ENCODE assay signal across 13 mouse cellular contexts in the genomic region with DNA sequence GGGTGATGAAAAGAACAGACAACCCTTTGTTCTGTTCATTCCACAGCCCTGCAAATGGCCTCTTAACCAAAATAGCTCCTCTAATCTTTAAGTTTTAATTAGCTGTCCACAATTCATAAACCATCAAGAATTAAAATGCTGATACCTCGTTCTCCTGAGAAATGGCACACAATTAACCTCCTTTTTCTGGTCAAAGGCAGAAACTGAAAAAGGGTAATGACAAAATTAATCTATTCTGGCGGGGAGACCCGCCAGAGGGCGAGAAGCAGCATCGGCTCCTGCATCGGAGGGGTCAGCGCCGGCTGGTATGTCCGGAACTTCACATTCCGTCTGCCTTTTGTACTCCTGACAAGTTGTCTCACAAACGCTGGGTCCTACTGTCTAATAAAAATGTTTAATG. TPM values are rescaled to one million over a fixed set of nuclear protein-coding genes. Genes with fewer than 3 reads are reported as not detected.
A peak's percentile ranks its signal among the peaks of the same experiment; 100 is the strongest.
DNase-seq lines count a peak whose midpoint lies in the region; ATAC-seq and TF ChIP-seq lines count a peak whose summit lies in the region.
"Had no signal": no experiment of that assay in that cellular context is flagged by ENCODE, and none has a peak within 500 bp of the region (broad histone marks: within the 10 kb centered on the region; RNA-seq: fewer than 3 reads in every experiment).

No protein-coding gene starts in this region.

- H3K4me2 ChIP-seq in forebrain, embryonic 13.5 days = peak overlapping the region; percentile 35; the same call in 1 of the 2 replicates
- no peak overlapping the region for H3K4me2 ChIP-seq in forebrain, embryonic 16.5 days (ENCODE audit: low read length)
- H3K4me2 ChIP-seq in intestine, embryonic 14.5 days (ENCODE audit: low read length) = 0 out of 2 replicates have a peak overlapping the region, but pooled peaks have one; percentile 24
- H3K4me2 ChIP-seq in intestine, postnatal 0 days (replicated peaks; ENCODE audit: low read depth) = no peak overlapping the region
- H3K4me2 ChIP-seq in hindbrain, postnatal 0 days (ENCODE audit: low read depth, low read length) = no peak overlapping the region
- H3K4me2 ChIP-seq: embryonic facial prominence, embryonic 15.5 days had no signal

- no peak overlapping the region for H3K9ac ChIP-seq in forebrain, embryonic 13.5 days
- H3K9ac ChIP-seq in forebrain, embryonic 16.5 days (replicated peaks; ENCODE audit: low read depth, low read length) = no peak overlapping the region
- no peak overlapping the region for H3K9ac ChIP-seq in intestine, embryonic 14.5 days (ENCODE audit: low read length)
- no peak overlapping the region for H3K9ac ChIP-seq in intestine, postnatal 0 days (ENCODE audit: low read depth, low read length)
- no peak overlapping the region for H3K9ac ChIP-seq in hindbrain, postnatal 0 days (replicated peaks; ENCODE audit: low read length)
- H3K9ac ChIP-seq: embryonic facial prominence, embryonic 15.5 days had no signal

- 8% methylated on average over 11 of the region's 11 CpGs for WGBS in forebrain, embryonic 13.5 days
- WGBS in forebrain, embryonic 16.5 days = 4% methylated on average over 11 of the region's 11 CpGs
- 30% methylated on average over 11 of the region's 11 CpGs for WGBS in intestine, embryonic 14.5 days
- 57% methylated on average over 11 of the region's 11 CpGs for WGBS in intestine, postnatal 0 days
- 24% methylated on average over 11 of the region's 11 CpGs for WGBS in hindbrain, postnatal 0 days

- H3K9me3 ChIP-seq in forebrain, embryonic 13.5 days (replicated peaks) = no peaks in the 10 kb centered on the region
- no peaks in the 10 kb centered on the region for H3K9me3 ChIP-seq in forebrain, embryonic 16.5 days (ENCODE audit: control insufficient read depth, low read length)
- no peaks in the 10 kb centered on the region for H3K9me3 ChIP-seq in intestine, embryonic 14.5 days (ENCODE audit: control insufficient read depth, low read length)
- no peaks in the 10 kb centered on the region for H3K9me3 ChIP-seq in intestine, postnatal 0 days (ENCODE audit: control insufficient read depth)
- no peaks in the 10 kb centered on the region for H3K9me3 ChIP-seq in hindbrain, postnatal 0 days (ENCODE audit: low read length)
- H3K9me3 ChIP-seq: embryonic facial prominence, embryonic 15.5 days had no signal

- no peak for DNase-seq in intestine, embryonic 14.5 days (ENCODE audit: low spot score)
- peak; percentile 45 for DNase-seq in brain, embryonic 14.5 days (ENCODE audit: low read depth)
- peak; percentile 23 for DNase-seq in hindbrain, postnatal 0 days (ENCODE audit: low spot score)
- DNase-seq in spleen, adult 12 weeks (ENCODE audit: low spot score) = no peak
- DNase-seq: cerebellum, adult 2 months; kidney, postnatal 25 days; liver; lung, postnatal 36 days had no signal

- TF ChIP-seq CTCF in intestine, postnatal 0 days (IDR thresholded peaks at IDR 0.05; ENCODE audit: low read depth) = no peak
- TF ChIP-seq CTCF in brain, embryonic 14.5 days (IDR thresholded peaks at IDR 0.05; ENCODE audit: borderline replicate concordance, extremely low read depth, insufficient read depth, insufficient read length) = no peak
- no peak for TF ChIP-seq CTCF in hindbrain, postnatal 0 days (IDR thresholded peaks at IDR 0.05; ENCODE audit: low read depth)

- H3K27me3 ChIP-seq in forebrain, embryonic 13.5 days = peaks cover 6% of the 10 kb centered on the region
- no peaks in the 10 kb centered on the region for H3K27me3 ChIP-seq in forebrain, embryonic 16.5 days (replicated peaks; ENCODE audit: control insufficient read depth, insufficient read depth, low read length)
- H3K27me3 ChIP-seq in intestine, embryonic 14.5 days (replicated peaks; ENCODE audit: control insufficient read depth, insufficient read depth, low read length) = no peaks in the 10 kb centered on the region
- H3K27me3 ChIP-seq in intestine, postnatal 0 days (replicated peaks; ENCODE audit: control insufficient read depth, insufficient read depth, low read length) = no peaks in the 10 kb centered on the region
- H3K27me3 ChIP-seq in hindbrain, postnatal 0 days (ENCODE audit: insufficient read depth, low read length) = no peaks in the 10 kb centered on the region
- H3K27me3 ChIP-seq: embryonic facial prominence, embryonic 15.5 days had no signal

- H3K4me3 ChIP-seq in forebrain, embryonic 13.5 days = no peak overlapping the region
- H3K4me3 ChIP-seq in forebrain, embryonic 16.5 days (replicated peaks; ENCODE audit: low read length) = no peak overlapping the region
- H3K4me3 ChIP-seq in intestine, embryonic 14.5 days (ENCODE audit: low read depth, low read length) = no peak overlapping the region
- no peak overlapping the region for H3K4me3 ChIP-seq in intestine, postnatal 0 days (ENCODE audit: low read depth, low read length)
- H3K4me3 ChIP-seq in hindbrain, postnatal 0 days (ENCODE audit: low read length) = no peak overlapping the region
- H3K4me3 ChIP-seq: embryonic facial prominence, embryonic 15.5 days had no signal

- no peak for ATAC-seq in forebrain, embryonic 13.5 days
- no peak for ATAC-seq in forebrain, embryonic 16.5 days
- ATAC-seq in intestine, embryonic 14.5 days (replicated peaks; ENCODE audit: low FRiP score, low TSS enrichment, low read depth) = no peak
- ATAC-seq in intestine, postnatal 0 days = no peak
- no peak for ATAC-seq in hindbrain, postnatal 0 days
- ATAC-seq in cerebellum, adult (ENCODE audit: insufficient number of reproducible peaks, low FRiP score, low TSS enrichment) = no peak

- H3K4me1 ChIP-seq in forebrain, embryonic 13.5 days = peaks cover 15% of the 10 kb centered on the region
- no peaks in the 10 kb centered on the region for H3K4me1 ChIP-seq in forebrain, embryonic 16.5 days (replicated peaks; ENCODE audit: control insufficient read depth, insufficient read depth, low read length)
- no peaks in the 10 kb centered on the region; the same call in 1 of the 2 replicates for H3K4me1 ChIP-seq in intestine, embryonic 14.5 days (replicated peaks; ENCODE audit: control insufficient read depth, insufficient read depth, low read length)
- no peaks in the 10 kb centered on the region for H3K4me1 ChIP-seq in intestine, postnatal 0 days (replicated peaks; ENCODE audit: control insufficient read depth, insufficient read depth, low read length)
- H3K4me1 ChIP-seq in hindbrain, postnatal 0 days (ENCODE audit: insufficient read depth, low read length) = no peaks in the 10 kb centered on the region
- H3K4me1 ChIP-seq: embryonic facial prominence, embryonic 15.5 days had no signal

- no peaks in the 10 kb centered on the region for H3K36me3 ChIP-seq in forebrain, embryonic 13.5 days (ENCODE audit: poor library complexity, severe bottlenecking)
- no peaks in the 10 kb centered on the region for H3K36me3 ChIP-seq in forebrain, embryonic 16.5 days (ENCODE audit: control insufficient read depth, insufficient read depth)
- H3K36me3 ChIP-seq in intestine, embryonic 14.5 days (ENCODE audit: control insufficient read depth, insufficient read depth, low read length) = no peaks in the 10 kb centered on the region
- no peaks in the 10 kb centered on the region for H3K36me3 ChIP-seq in intestine, postnatal 0 days (ENCODE audit: control insufficient read depth, insufficient read depth)
- H3K36me3 ChIP-seq in hindbrain, postnatal 0 days (ENCODE audit: insufficient read depth, low read length) = no peaks in the 10 kb centered on the region
- H3K36me3 ChIP-seq: embryonic facial prominence, embryonic 15.5 days had no signal

- no peak overlapping the region for H3K27ac ChIP-seq in forebrain, embryonic 13.5 days
- no peak overlapping the region for H3K27ac ChIP-seq in forebrain, embryonic 16.5 days (ENCODE audit: low read length)
- H3K27ac ChIP-seq in intestine, embryonic 14.5 days (ENCODE audit: low read depth) = no peak overlapping the region
- no peak overlapping the region for H3K27ac ChIP-seq in intestine, postnatal 0 days (ENCODE audit: low read depth, low read length)
- H3K27ac ChIP-seq in hindbrain, postnatal 0 days = no peak overlapping the region
- H3K27ac ChIP-seq: embryonic facial prominence, embryonic 15.5 days had no signal

- no peak for TF ChIP-seq POLR2A in brain, embryonic 14.5 days (IDR thresholded peaks at IDR 0.05; ENCODE audit: borderline replicate concordance, extremely low read depth, insufficient read depth, insufficient read length, poor library complexity, severe bottlenecking)

RNA-seq across cellular contexts. Expression of a gene that starts 28.6 kb away (rescaled TPM):
- polyA plus RNA-seq in forebrain, embryonic 13.5 days (2015; fragmentation: Nextera tagmentation; extraction: Ambion mirVana) = 15.2 and 15.8 TPM in 2 replicates
- 6.3 and 6.4 TPM in 2 replicates for polyA plus RNA-seq in forebrain, embryonic 16.5 days (2015; fragmentation: Nextera tagmentation; extraction: Ambion mirVana)
- polyA plus RNA-seq in intestine, embryonic 14.5 days (2014; fragmentation: Nextera tagmentation; extraction: Ambion mirVana) = 1.1 and 1.4 TPM in 2 replicates
- 6.1 and 6.7 TPM in 2 replicates for polyA plus RNA-seq in intestine, postnatal 0 days (2015; fragmentation: Nextera tagmentation; extraction: Ambion mirVana)
- polyA plus RNA-seq in brain, embryonic 14.5 days (2012; rRNA removed) = 3.1 and 7.6 TPM in 2 replicates
- total RNA-seq in hindbrain, postnatal 0 days (2014; rRNA removed) = 0.10 TPM in 1 of 2 replicates, not detected in the other
- 0.70 and 0.82 TPM in 2 replicates for polyA plus RNA-seq in hindbrain, postnatal 0 days (2015; fragmentation: Nextera tagmentation; extraction: Ambion mirVana)

RNA-seq across cellular contexts. Expression of a gene that starts 51.9 kb away (rescaled TPM):
- 23.9 and 24.4 TPM in 2 replicates for polyA plus RNA-seq in forebrain, embryonic 13.5 days (2015; fragmentation: Nextera tagmentation; extraction: Ambion mirVana)
- 20.2 and 22.8 TPM in 2 replicates for polyA plus RNA-seq in forebrain, embryonic 16.5 days (2015; fragmentation: Nextera tagmentation; extraction: Ambion mirVana)
- polyA plus RNA-seq in intestine, embryonic 14.5 days (2014; fragmentation: Nextera tagmentation; extraction: Ambion mirVana) = 32.9 and 34.3 TPM in 2 replicates
- 29.4 and 31.6 TPM in 2 replicates for polyA plus RNA-seq in intestine, postnatal 0 days (2015; fragmentation: Nextera tagmentation; extraction: Ambion mirVana)
- polyA plus RNA-seq in brain, embryonic 14.5 days (2012; rRNA removed) = 17.6 and 20.3 TPM in 2 replicates
- total RNA-seq in hindbrain, postnatal 0 days (2014; rRNA removed) = 8.1 and 10.0 TPM in 2 replicates
- 8.8 and 10.3 TPM in 2 replicates for polyA plus RNA-seq in hindbrain, postnatal 0 days (2015; fragmentation: Nextera tagmentation; extraction: Ambion mirVana)

RNA-seq across cellular contexts. Expression of a gene that starts 56.4 kb away (rescaled TPM):
- 28.1 and 31.4 TPM in 2 replicates for polyA plus RNA-seq in forebrain, embryonic 13.5 days (2015; fragmentation: Nextera tagmentation; extraction: Ambion mirVana)
- polyA plus RNA-seq in forebrain, embryonic 16.5 days (2015; fragmentation: Nextera tagmentation; extraction: Ambion mirVana) = 32.7 and 33.5 TPM in 2 replicates
- 52.2 and 54.4 TPM in 2 replicates for polyA plus RNA-seq in intestine, embryonic 14.5 days (2014; fragmentation: Nextera tagmentation; extraction: Ambion mirVana)
- polyA plus RNA-seq in intestine, postnatal 0 days (2015; fragmentation: Nextera tagmentation; extraction: Ambion mirVana) = 27.2 and 27.5 TPM in 2 replicates
- 26.5 and 26.6 TPM in 2 replicates for polyA plus RNA-seq in brain, embryonic 14.5 days (2012; rRNA removed)
- 53.7 and 68.2 TPM in 2 replicates for total RNA-seq in hindbrain, postnatal 0 days (2014; rRNA removed)
- 50.1 and 50.4 TPM in 2 replicates for polyA plus RNA-seq in hindbrain, postnatal 0 days (2015; fragmentation: Nextera tagmentation; extraction: Ambion mirVana)

Comparison
In these comparisons a context has a peak if more than half of its experiments do, and no peak if none do; other contexts are left out.
1. H3K4me2 ChIP-seq: peak in forebrain, embryonic 13.5 days (single experiment) and intestine, embryonic 14.5 days (single experiment); none in forebrain, embryonic 16.5 days (single experiment), intestine, postnatal 0 days (single experiment) and hindbrain, postnatal 0 days (single experiment).
2. DNase-seq: peak in brain, embryonic 14.5 days (single experiment) and hindbrain, postnatal 0 days (single experiment); none in intestine, embryonic 14.5 days (single experiment) and spleen, adult 12 weeks (single experiment).